Mouse (Mus musculus): ENCODE measurements around the gene Phf20. TPM values are rescaled to one million over a fixed set of nuclear protein-coding genes. Genes with fewer than 3 reads are reported as not detected.

Phf20 gene
- polyA plus RNA-seq, 1 experiment from 2014 or later = 148 TPM

- Histone ChIP-seq H3K36me3 (ENCODE audit: control insufficient read depth, insufficient read depth) (peaks cover 5% of the 10 kb centered on the region; the same call in 1 of the 2 replicates), H3K4me3 (replicated peaks; ENCODE audit: low read length) (no peak overlapping the region), H3K9me3 (ENCODE audit: control insufficient read depth, low read length) (no peaks in the 10 kb centered on the region), H3K4me2 (ENCODE audit: low read length) (no peak overlapping the region), H3K4me1 (replicated peaks; ENCODE audit: control insufficient read depth, insufficient read depth, low read length) (no peaks in the 10 kb centered on the region), H3K27me3 (replicated peaks; ENCODE audit: control insufficient read depth, insufficient read depth, low read length) (no peaks in the 10 kb centered on the region), H3K27ac (ENCODE audit: low read length) (no peak overlapping the region), H3K9ac (replicated peaks; ENCODE audit: low read depth, low read length) (no peak overlapping the region)
- 95% methylated on average over 4 of the region's 4 CpGs for WGBS
- no peak for ATAC-seq
Observed at GRCm38 (mm10) chr2:156304351-156304750, 108.1 kb downstream of the Phf20 start.

GRCm38 (mm10) chr2:156305818-156306217 lies 109.6 kb downstream of the Phf20 start:
- H3K4me2 ChIP-seq (ENCODE audit: low read length) = no peak overlapping the region
- H3K4me1 ChIP-seq (replicated peaks; ENCODE audit: control insufficient read depth, insufficient read depth, low read length) = no peaks in the 10 kb centered on the region
- ATAC-seq = no peak; the same call in 1 of the 2 replicates
- WGBS = 95% methylated on average over 2 of the region's 2 CpGs
- no peak overlapping the region for H3K4me3 ChIP-seq (replicated peaks; ENCODE audit: low read length)
- H3K9ac ChIP-seq (replicated peaks; ENCODE audit: low read depth, low read length) = no peak overlapping the region
- peaks cover 4% of the 10 kb centered on the region; the same call in 1 of the 2 replicates for H3K36me3 ChIP-seq (ENCODE audit: control insufficient read depth, insufficient read depth)
- H3K27me3 ChIP-seq (replicated peaks; ENCODE audit: control insufficient read depth, insufficient read depth, low read length) = no peaks in the 10 kb centered on the region
- H3K9me3 ChIP-seq (ENCODE audit: control insufficient read depth, low read length) = no peaks in the 10 kb centered on the region
- no peak overlapping the region for H3K27ac ChIP-seq (ENCODE audit: low read length)

GRCm38 (mm10) chr2:156307261-156307660 lies 111.0 kb downstream of the Phf20 start:
- H3K36me3 ChIP-seq (ENCODE audit: control insufficient read depth, insufficient read depth) = 0 out of 2 replicates have a peak, but pooled peaks cover 2% of the 10 kb centered on the region
- peaks cover 6% of the 10 kb centered on the region for H3K4me1 ChIP-seq (replicated peaks; ENCODE audit: control insufficient read depth, insufficient read depth, low read length)
- no peaks in the 10 kb centered on the region for H3K27me3 ChIP-seq (replicated peaks; ENCODE audit: control insufficient read depth, insufficient read depth, low read length)
- no peak overlapping the region for H3K9ac ChIP-seq (replicated peaks; ENCODE audit: low read depth, low read length)
- no peak for ATAC-seq
- 56% methylated on average over 5 of the region's 5 CpGs for WGBS
- H3K27ac ChIP-seq (ENCODE audit: low read length) = no peak overlapping the region
- H3K4me3 ChIP-seq (replicated peaks; ENCODE audit: low read length) = no peak overlapping the region
- H3K9me3 ChIP-seq (ENCODE audit: control insufficient read depth, low read length) = no peaks in the 10 kb centered on the region
- H3K4me2 ChIP-seq (ENCODE audit: low read length) = no peak overlapping the region

GRCm38 (mm10) chr2:156309948-156310347 lies 113.7 kb downstream of the Phf20 start:
- Histone ChIP-seq H3K36me3 (ENCODE audit: control insufficient read depth, insufficient read depth) (no peaks in the 10 kb centered on the region), H3K27me3 (replicated peaks; ENCODE audit: control insufficient read depth, insufficient read depth, low read length) (no peaks in the 10 kb centered on the region), H3K4me1 (replicated peaks; ENCODE audit: control insufficient read depth, insufficient read depth, low read length) (peaks cover 12% of the 10 kb centered on the region), H3K9ac (replicated peaks; ENCODE audit: low read depth, low read length) (no peak overlapping the region), H3K4me3 (replicated peaks; ENCODE audit: low read length) (no peak overlapping the region), H3K4me2 (ENCODE audit: low read length) (no peak overlapping the region), H3K27ac (ENCODE audit: low read length) (no peak overlapping the region), H3K9me3 (ENCODE audit: control insufficient read depth, low read length) (no peaks in the 10 kb centered on the region)
- no peak for ATAC-seq
- 97% methylated on average over 5 of the region's 5 CpGs for WGBS

- Histone ChIP-seq H3K27ac (ENCODE audit: low read length) (no peak overlapping the region), H3K4me2 (ENCODE audit: low read length) (no peak overlapping the region), H3K27me3 (replicated peaks; ENCODE audit: control insufficient read depth, insufficient read depth, low read length) (no peaks in the 10 kb centered on the region), H3K36me3 (ENCODE audit: control insufficient read depth, insufficient read depth) (no peaks in the 10 kb centered on the region), H3K9me3 (ENCODE audit: control insufficient read depth, low read length) (no peaks in the 10 kb centered on the region), H3K9ac (replicated peaks; ENCODE audit: low read depth, low read length) (no peak overlapping the region), H3K4me3 (replicated peaks; ENCODE audit: low read length) (no peak overlapping the region), H3K4me1 (replicated peaks; ENCODE audit: control insufficient read depth, insufficient read depth, low read length) (peaks cover 12% of the 10 kb centered on the region)
- WGBS = 98% methylated on average over 5 of the region's 5 CpGs
- no peak for ATAC-seq
Observed at GRCm38 (mm10) chr2:156310455-156310854, 114.2 kb downstream of the Phf20 start.

- WGBS = 92% methylated on average over 5 of the region's 5 CpGs
- no peak for ATAC-seq
- Histone ChIP-seq H3K36me3 (ENCODE audit: control insufficient read depth, insufficient read depth) (no peaks in the 10 kb centered on the region), H3K4me2 (ENCODE audit: low read length) (peak overlapping the region; percentile 81; the same call in 1 of the 2 replicates), H3K27ac (ENCODE audit: low read length) (no peak overlapping the region), H3K27me3 (replicated peaks; ENCODE audit: control insufficient read depth, insufficient read depth, low read length) (no peaks in the 10 kb centered on the region), H3K9me3 (ENCODE audit: control insufficient read depth, low read length) (no peaks in the 10 kb centered on the region), H3K4me3 (replicated peaks; ENCODE audit: low read length) (no peak overlapping the region), H3K9ac (replicated peaks; ENCODE audit: low read depth, low read length) (no peak overlapping the region), H3K4me1 (replicated peaks; ENCODE audit: control insufficient read depth, insufficient read depth, low read length) (peaks cover 12% of the 10 kb centered on the region)
Observed at GRCm38 (mm10) chr2:156310945-156311344, 114.7 kb downstream of the Phf20 start.

GRCm38 (mm10) chr2:156311441-156311840 lies 115.2 kb downstream of the Phf20 start:
- peak overlapping the region; percentile 81 for H3K4me2 ChIP-seq (ENCODE audit: low read length)
- no peak for ATAC-seq
- no peaks in the 10 kb centered on the region for H3K27me3 ChIP-seq (replicated peaks; ENCODE audit: control insufficient read depth, insufficient read depth, low read length)
- H3K4me1 ChIP-seq (replicated peaks; ENCODE audit: control insufficient read depth, insufficient read depth, low read length) = peaks cover 12% of the 10 kb centered on the region
- peak overlapping the region; percentile 71 for H3K4me3 ChIP-seq (replicated peaks; ENCODE audit: low read length)
- 19% methylated on average over 8 of the region's 8 CpGs for WGBS
- peak overlapping the region; percentile 91 for H3K27ac ChIP-seq (ENCODE audit: low read length)
- no peaks in the 10 kb centered on the region for H3K36me3 ChIP-seq (ENCODE audit: control insufficient read depth, insufficient read depth)
- H3K9ac ChIP-seq (replicated peaks; ENCODE audit: low read depth, low read length) = peak overlapping the region; percentile 78
- H3K9me3 ChIP-seq (ENCODE audit: control insufficient read depth, low read length) = no peaks in the 10 kb centered on the region

GRCm38 (mm10) chr2:156311841-156312291 lies 115.6 kb downstream of the Phf20 start:
- Histone ChIP-seq H3K36me3 (ENCODE audit: control insufficient read depth, insufficient read depth) (no peaks in the 10 kb centered on the region), H3K4me2 (ENCODE audit: low read length) (peak overlapping the region; percentile 81), H3K27me3 (replicated peaks; ENCODE audit: control insufficient read depth, insufficient read depth, low read length) (no peaks in the 10 kb centered on the region), H3K9me3 (ENCODE audit: control insufficient read depth, low read length) (no peaks in the 10 kb centered on the region), H3K27ac (ENCODE audit: low read length) (peak overlapping the region; percentile 91), H3K4me1 (replicated peaks; ENCODE audit: control insufficient read depth, insufficient read depth, low read length) (peaks cover 12% of the 10 kb centered on the region), H3K9ac (replicated peaks; ENCODE audit: low read depth, low read length) (peak overlapping the region; percentile 78), H3K4me3 (replicated peaks; ENCODE audit: low read length) (peak overlapping the region; percentile 71)
- ATAC-seq = peak; percentile 38
- under 1% methylated on average over 53 of the region's 53 CpGs for WGBS

GRCm38 (mm10) chr2:156312297-156312897 lies 116.1 kb downstream of the Phf20 start, which contains the start of the genes Cnbd2 and Scand1:
Gene Cnbd2, plus strand, starts transcription at chr2:156312299.
Gene Scand1, minus strand, starts transcription at chr2:156312704.
- Histone ChIP-seq H3K36me3 (ENCODE audit: control insufficient read depth, insufficient read depth) (no peaks in the 10 kb centered on the region), H3K4me3 (replicated peaks; ENCODE audit: low read length) (peak within 1 kb of the TSS; percentile 71), H3K27me3 (replicated peaks; ENCODE audit: control insufficient read depth, insufficient read depth, low read length) (no peaks in the 10 kb centered on the region), H3K27ac (ENCODE audit: low read length) (peak within 1 kb of the TSS; percentile 91), H3K9ac (replicated peaks; ENCODE audit: low read depth, low read length) (peak within 1 kb of the TSS; percentile 78), H3K4me1 (replicated peaks; ENCODE audit: control insufficient read depth, insufficient read depth, low read length) (peaks cover 12% of the 10 kb centered on the region), H3K4me2 (ENCODE audit: low read length) (peak within 1 kb of the TSS; percentile 81), H3K9me3 (ENCODE audit: control insufficient read depth, low read length) (no peaks in the 10 kb centered on the region)
- peak; percentile 94 for ATAC-seq
- WGBS = under 1% methylated on average over 49 of the region's 49 CpGs
